Mouse (Mus musculus) embryo, embryonic 10 days (tissue): ENCODE measurements around the gene Slc16a1.

Experiments
- DNase-seq: peaks from one replicate; pipeline ENCODE4 v3.0.0-alpha.2; 2015; ENCODE audit warnings: low spot score

Gene Slc16a1

DNA sequence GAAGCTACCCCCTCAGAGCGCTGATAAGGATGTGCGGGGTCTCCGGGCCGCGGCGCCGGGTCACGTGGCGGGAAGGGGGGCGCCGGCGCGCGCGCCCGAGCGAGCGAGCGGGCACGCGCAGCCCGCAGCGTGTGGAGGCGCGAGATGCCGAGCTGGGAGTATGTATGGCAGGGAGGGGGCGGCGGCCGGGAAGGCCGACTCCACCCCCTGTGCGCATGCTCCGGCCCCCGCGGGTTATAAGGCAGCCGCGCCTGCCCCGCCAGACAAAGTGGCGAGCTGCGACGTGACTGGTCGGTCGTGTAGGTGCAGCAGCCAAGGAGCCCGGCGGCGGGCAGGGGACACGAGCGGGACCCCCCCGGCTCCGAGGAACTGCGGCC, at the start of gene Slc16a1:
Gene Slc16a1 (plus strand): TSS at position 266 of the 377 bp plus-strand sequence.
- peak; percentile 92 for DNase-seq

DNA sequence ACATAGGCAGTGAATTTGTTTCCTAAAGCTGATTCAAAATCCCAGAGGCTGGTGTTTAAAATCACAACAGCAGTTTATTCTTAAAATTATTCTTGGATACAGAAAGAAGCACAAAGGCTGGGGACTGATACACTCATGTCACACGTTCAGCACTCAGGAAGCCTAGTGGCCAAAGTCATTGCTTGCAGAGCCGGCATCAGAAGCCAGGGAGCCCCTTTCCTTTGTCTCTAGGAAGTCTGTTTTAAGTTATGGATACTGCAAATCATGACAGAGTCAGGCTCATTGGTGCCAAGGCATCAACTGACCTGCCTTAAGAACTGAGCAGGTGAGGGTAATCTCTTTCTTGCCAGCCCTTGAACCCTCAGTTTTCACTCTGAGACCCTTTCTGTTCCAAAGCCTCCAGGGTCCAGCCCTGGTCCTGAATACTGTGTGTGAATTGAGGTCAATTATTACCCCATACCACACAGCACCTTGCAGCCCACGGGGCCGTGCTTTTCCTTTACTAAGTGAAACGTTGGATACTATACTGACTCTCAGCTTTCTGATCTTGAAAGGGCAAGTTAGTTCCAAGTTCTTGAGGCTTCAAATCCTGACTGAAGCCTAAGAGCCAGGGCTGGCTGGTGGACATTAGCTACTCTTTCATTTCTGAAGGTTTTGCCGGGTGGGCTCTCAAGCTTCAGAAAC, 41.9 kb upstream of the Slc16a1 start:
- DNase-seq: no peak

DNA sequence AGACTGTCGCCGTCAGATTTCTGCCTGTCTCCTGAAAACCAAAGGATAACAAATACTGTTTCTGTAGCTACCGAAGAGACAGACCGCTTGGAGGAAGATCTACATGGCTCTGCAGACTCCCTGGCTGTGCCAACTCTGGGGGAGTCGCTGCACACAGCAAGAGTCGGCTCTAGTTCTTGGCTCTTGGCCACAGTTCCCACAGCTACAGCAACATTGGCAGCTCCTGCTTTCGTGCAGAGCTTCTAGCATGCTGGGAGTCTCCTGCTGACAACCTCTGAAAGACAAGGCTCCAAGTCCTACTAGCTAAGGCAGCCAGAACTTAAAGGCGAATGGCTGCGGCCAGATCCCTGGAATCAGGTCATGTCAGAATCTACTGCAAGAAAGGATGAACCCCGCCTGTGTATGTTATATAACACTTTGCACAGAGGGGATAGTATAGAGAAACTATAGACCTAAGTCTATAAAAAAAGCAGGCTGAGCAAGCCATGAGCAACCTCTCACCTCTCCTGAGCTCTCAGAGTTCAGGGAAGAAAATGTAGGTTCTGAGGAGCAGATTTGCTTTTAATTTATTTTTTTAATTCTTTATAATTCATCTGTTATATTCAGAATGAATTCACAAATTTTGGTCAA, 41.2 kb upstream of the Slc16a1 start:
- no peak for DNase-seq

DNA sequence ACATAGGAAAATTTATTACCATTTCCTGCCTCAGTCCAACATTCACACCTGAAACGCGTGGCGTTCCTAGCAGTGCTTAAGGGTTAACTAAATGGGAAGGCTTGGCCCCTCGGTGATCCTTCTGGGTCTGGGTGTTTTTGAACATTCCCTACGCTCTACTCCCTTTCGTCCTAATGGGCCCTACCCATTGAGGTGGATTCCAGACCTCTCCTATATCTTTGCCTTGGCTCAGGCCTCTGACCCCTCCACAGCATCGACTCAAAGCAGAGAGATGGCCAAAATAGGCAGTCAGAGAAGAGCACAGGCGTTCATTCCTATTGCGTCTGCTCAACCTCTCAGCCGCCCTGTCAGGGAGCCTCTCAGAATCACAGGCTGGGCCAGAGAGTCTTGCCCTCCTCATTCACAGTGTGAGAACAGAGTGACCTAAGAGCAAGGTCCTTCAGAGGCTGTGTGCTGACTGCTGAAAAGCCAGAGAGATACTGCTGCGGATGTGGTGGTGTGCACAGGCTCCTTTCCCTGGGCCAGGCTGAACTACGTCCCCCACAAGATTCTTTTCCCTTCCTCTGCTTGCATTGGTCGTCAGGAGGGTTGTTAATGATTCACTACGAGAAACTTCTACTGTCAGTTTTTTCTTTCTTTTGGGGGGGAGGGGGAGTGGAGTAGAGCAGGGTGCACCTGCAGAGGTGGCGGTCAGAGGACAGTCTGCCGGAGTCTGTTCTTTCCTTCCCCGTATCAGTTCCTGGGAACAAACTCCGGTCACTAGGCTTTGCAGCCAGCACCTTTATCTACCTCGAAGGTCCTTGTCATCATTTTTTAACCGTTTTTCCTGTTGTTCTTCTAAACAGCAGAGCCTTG, 38.9 kb upstream of the Slc16a1 start:
- peak; percentile 22 for DNase-seq

DNA sequence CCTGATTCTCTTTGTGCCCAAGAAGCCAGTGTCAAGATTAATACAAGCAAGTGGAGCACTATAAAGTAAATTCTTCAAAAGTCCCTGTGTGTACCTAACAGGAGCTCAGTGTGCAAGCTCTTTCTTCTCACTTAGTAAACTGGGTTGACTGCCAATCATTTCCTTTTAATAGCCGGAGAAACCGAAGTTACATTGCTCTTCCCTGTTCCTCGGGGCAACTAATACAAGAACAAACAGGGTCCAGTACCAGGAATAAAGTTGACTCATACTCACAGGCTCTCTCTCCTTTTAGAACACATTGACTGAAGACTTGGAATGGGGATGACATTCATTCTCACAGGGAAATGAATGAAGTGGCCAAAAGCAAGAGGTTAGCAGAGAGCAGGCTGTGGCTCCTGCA, 37.8 kb upstream of the Slc16a1 start:
- DNase-seq: no peak

DNA sequence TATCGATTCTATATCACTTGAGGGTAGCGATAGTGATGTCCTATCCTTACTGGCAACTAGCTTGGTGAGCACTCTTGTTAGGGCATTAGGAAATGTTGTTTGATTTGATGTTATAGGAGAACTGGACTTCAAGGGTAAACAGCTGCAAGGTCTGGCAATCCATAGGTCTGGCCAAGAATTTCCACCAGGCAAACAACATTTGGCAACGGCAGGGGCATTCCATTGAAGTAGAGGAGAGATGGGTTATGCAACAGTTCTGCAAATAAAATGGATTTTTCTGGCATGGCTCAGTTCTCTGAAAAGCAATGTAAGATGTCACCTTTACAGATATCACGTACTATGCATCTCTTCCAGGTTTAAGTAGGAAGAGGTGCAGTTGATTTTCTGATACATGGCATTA, 36.8 kb upstream of the Slc16a1 start:
- no peak for DNase-seq

DNA sequence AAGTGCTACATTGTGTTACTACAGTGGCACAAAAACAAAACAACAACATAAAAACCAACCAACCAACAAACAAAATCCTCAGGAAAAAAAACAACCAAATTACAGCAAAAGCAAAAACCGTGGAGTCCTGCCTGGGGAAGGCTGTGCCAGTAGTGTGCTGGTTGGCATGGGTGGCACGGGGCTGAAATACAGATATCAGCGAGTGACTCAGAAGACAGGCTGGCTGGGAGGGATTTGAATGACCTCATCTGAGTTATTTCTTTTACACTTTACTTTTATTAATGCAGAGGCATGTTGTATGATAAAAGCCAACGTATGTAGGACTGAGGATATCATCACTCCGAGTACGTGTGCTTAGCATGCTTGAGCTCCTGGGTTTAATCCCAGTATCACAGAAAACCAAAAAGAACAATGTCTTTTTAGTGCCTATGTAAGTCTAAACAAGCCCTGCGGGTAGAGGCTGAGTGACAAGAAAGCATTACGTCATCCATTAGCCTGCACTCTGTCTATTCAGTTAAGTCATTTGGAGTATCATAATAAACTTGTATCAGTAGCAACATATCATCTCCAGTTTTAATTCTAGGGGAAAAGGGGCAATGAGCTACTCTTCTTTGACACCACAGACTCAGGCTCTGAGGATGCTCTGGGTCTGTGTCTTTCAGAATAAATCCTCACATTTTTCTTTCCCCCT, 28.6 kb upstream of the Slc16a1 start:
- no peak for DNase-seq

DNA sequence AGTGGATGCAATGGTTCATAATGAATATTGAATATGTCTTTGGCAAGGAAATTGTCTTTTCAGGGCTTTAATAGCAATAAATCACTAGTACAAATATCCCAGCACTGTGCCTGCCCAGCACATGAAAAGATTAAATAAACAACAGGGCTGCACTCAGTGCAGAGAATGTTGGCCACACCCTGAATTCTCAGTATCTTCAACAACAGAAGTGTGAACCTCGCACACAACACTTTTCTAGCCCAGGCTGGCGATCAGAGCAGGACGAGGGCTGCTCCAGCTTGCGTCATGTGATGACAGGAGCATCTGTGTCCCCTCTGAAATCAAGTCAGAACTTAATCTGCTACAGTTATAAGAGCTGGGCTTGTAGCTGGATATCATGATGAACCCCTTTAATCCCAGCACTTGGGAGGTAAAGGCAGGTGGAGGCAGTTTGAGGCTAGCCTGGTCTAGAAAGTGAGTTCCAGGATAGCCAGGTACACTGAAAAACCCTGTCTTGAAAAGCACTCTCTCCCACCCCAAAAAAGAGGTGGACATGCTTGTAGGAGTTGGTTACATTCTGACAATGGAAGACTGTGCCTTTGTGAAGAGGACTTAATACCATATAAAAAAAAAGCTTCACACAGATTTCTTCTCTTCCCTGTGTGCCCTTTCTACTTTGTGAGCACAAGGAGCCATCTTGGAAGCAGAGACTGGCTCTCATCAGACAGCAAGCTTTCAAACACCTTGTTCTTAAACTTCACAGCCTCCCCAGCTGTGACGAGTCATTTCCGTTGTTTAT, 27.8 kb upstream of the Slc16a1 start:
- no peak for DNase-seq

DNA sequence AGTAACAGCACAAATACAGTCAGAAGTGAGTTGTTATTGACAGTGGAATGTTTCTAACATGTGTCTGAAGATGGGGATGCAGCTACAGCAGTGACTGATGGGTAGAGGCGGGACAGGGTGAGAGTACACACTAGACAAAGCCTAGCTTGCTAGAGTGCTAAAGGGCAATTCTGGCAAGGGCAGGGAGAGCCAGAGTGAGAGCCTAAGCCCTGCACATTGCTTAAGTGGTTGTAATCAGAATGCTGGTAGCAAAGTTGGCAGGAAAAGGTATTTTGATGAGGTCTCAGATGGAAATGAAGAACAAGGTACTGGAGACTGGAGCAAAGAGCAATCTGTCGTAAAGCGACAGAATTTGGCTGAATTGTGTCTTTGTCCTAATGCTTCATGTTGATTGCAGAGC, 26.5 kb upstream of the Slc16a1 start:
- no peak for DNase-seq

DNA sequence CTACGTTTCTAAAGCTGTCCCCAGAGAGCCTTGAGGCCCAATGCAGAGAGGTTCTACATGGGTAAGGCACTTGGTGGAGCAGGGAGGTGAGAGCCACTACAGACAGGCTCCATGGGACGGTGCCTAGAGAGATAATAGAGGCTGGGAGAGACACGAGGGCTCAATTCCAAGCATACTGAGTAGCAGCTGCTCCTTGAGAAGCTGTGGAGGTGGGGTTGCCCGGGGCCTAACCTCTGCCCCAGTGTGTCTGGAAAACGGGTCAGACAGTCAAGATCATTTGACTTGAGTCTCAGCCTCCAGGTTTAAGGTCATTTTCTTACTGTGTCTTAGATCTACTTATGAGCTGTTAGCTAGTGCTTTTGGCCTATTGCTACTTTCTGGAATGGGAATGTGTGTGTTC, 25.4 kb upstream of the Slc16a1 start:
- DNase-seq: no peak

DNA sequence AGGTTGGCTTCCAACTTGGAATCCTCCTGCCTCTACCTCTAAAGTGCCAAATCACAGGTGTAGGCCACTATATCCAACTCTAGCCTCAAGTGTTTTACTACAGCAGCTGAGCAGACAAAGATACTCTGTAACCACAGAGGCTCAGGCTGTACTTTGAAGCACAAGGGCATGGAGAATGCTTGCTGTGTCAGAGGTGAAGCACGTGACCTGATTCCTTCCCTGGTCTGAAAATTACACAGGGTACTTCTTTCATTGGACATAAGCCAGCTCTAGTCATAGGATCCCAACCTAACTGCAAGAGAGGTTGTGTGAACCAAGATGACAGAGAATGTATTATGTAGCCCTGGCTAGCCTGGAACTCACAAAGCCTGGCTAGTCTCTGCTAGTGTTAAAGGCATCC, 24.4 kb upstream of the Slc16a1 start:
- no peak for DNase-seq

DNA sequence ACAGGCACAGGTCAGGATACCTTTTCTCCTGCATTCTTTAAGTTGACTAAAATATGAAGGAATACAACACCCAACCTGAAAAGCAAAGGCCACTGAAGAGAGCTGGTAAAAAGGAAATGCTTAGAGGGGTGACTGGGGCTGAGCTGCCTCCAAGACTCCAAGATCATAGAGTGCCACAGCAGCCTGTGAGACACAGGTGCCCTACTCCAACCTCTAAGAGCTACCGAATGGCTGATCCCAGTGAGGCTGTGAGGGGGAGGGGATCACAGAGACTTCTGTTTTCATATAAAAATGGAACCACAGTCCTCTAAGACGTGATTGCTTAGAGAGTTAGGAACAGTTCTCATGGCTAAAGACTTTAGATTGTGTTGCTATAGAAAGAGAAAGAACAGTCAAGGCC, 23.3 kb upstream of the Slc16a1 start:
- DNase-seq: no peak

DNA sequence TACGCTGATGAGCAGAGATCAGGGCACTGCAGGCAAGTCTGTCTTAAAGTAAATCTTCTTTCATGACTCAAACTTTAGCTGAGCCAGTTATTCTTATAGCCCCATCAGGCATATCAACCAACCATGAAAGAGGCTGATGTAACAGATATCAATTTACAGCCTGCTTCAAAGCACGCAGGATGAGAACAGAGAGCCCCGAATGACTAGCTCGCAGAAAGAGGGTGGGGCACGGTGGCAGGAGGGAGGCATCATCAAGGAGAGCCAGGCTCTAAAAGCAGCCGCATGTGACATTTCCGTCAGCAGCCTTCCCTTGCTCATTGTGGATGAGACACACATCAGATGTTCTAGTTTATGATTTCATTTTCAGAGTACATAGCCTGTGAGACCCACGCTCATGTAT, 22.3 kb upstream of the Slc16a1 start:
- DNase-seq: no peak

DNA sequence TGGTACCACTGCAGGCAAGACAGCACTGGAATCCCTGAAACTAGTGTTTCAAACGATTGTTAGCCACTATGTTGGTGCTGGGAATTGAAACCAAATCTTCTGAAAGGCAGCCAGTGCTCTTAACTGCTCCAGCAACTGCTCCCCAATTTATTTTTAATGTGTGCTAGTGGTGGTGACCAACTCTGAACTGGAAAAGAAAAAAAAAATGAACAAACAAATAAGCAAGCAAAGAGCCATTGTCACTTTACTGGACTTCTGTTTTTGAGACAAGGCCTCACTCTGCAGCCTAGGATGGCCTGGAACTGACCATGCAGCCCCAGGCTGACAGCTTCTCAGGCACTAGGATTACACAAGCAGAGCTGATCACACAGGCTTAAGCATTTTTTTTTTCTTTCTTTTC, 16.6 kb upstream of the Slc16a1 start:
- DNase-seq: no peak

DNA sequence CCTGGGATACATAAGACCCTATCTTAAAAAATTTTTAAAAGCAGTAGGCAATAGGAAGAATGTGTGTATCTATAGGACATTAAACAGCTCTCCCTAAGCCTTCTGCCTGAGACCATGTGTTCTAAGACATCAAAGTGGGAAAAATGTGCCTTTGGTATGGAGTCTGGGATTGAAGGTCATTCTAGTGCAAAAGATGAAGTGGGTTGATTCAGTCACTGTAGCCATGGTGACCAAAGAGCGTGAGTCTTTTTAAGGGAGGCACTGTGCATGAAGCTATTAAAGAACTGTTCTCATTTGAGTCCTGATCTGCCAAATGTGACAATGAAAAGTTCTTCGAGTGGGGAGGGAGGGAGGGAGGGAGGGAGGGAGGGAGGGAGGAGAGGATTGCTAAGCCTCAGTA, 8.7 kb upstream of the Slc16a1 start:
- peak; percentile 17 for DNase-seq

DNA sequence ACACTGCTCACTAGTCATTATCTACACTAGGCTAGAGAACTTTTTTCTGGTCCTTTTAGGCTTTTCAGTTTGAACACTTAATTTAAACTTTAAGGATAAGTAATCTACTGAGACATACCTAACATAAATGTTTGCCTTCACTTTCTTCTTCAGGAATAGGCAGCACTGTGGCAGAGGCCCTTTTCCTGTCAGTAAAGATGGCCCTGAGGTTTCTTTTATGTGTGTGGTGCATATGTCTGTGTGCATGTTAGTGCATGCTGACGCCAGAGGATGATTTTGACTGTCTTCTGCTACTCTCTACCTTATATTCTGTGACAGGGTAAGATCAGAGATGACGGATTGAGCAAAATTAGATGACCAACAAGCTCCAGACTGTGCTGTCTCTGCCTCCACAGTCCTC, 7.5 kb upstream of the Slc16a1 start:
- no peak for DNase-seq

DNA sequence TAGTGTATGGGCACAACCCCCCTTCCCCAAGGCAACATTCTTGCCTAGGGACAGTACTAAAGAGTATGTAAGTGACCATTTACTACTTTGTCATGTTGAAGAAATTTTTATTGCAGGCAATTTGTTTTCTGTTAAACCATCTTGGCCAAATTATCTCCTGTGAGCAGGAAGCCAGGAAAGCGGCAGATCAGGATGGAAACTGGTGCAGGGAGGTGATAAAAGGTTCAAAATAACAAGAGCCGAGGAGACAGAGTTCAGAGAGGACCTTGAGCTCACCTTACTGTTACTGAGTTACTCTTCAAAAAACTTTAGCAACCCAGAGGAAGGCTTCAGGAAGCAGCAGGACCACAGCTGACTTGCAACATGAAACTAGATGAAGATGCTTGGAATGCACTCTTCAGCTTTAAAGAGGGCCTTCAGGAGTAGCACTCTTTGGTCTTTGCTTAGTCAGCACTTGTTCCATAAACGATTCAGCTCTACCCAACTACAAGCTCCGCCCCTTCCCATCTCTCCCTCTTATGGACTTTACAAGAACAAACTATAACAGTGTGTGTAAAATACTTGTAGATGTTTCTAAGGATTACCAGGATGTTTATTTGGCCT, 5.8 kb upstream of the Slc16a1 start:
- no peak for DNase-seq

DNA sequence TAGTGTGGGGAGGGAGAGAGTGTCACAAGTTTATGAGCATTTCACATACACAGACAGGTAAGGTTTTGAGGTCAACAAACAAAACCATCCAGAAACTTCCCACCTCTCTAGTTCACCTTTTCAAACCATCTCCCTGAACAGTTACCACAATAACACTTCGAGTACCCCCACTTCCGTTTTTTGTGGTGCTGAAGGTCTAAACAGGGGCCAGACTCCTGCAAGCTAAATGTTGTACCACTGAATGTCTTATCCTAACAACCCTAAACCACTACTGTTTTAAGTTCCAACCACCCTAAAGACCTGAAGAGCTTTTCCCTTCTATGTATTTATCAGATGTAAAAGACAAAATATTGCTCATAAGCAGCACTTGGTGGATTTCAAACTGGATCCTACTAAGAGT, 2.0 kb upstream of the Slc16a1 start:
- no peak for DNase-seq

DNA sequence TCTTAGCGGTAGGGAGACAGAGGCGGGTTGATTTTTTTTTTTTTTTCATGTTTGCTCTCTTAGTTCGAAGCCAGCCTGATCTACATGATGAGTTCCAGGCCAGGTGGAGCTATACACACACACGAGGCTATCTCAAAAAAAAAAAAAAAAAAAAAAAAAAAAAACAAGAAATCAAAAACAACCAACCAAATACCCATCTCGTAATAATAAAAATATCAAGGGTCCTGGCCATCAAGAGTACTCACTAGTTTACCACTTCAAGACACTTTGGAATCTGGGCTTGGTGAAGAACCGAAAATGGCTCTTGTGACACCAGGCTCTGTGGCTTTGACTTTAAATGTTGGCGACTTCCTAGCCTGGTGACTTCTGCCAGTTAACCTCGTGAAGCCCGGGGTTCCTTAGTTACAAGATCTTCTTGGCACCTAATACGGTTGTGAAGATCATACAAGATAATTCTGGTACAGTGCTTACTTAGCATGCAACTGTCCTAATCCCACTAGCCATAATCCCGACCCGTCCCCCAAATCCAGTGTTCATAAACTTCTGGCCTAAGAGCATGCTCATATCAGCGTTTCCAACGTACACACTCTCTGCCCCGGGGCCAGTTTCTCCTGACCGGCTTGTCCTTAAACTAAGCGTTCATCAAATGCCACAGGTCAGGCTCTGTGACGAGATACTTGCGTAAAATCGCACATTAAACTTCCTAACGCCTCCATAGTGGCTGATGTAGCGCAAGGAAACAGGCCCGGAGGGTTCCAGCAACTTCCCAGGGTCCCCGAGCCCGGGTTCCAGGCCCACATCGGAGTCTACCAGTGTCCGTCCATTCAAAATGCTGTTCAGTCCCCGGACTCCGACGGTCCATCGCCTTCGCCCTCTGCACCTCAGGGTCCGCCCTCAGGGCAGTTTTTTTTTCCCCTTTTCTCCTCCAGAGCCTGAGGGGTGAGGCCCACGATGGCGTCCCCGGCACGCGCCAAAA, 753 bp upstream of the Slc16a1 start:
- DNase-seq: peak; percentile 59
